14 mouse cellular contexts compared by ENCODE assay signal in genomic region chr2:30014326-30014966, GRCm38 (mm10). TPM values are rescaled to one million over a fixed set of nuclear protein-coding genes. Genes with fewer than 3 reads are reported as not detected.
DNase-seq lines count a peak whose midpoint lies in the region; ATAC-seq and TF ChIP-seq lines count a peak whose summit lies in the region.
"Had no signal": no experiment of that assay in that cellular context is flagged by ENCODE, and none has a peak within 500 bp of the region (broad histone marks: within the 10 kb centered on the region; RNA-seq: fewer than 3 reads in every experiment).

No protein-coding gene starts in this region.

- H3K36me3 ChIP-seq in hindbrain, embryonic 14.5 days (replicated peaks; ENCODE audit: control insufficient read depth, insufficient read depth), result peaks cover 100% of the 10 kb centered on the region
- H3K36me3 ChIP-seq in liver, embryonic 12.5 days, result peaks cover 76% of the 10 kb centered on the region

- no peak for ATAC-seq in hindbrain, embryonic 14.5 days (ENCODE audit: low FRiP score)
- no peak for ATAC-seq in liver, embryonic 12.5 days
- ATAC-seq: forebrain, embryonic 15.5 days; midbrain, embryonic 16.5 days had no signal

- 92% methylated on average over 11 of the region's 11 CpGs for WGBS in hindbrain, embryonic 14.5 days
- WGBS in liver, embryonic 12.5 days (ENCODE audit: insufficient replicate concordance), result 75% methylated on average over 11 of the region's 11 CpGs

- H3K4me3 ChIP-seq in gastrocnemius, adult 2 months, result no peak overlapping the region
- no peak overlapping the region for H3K4me3 ChIP-seq in hindbrain, embryonic 14.5 days (replicated peaks; ENCODE audit: low read length)
- no peak overlapping the region for H3K4me3 ChIP-seq in liver, embryonic 12.5 days
- H3K4me3 ChIP-seq: forebrain, embryonic 15.5 days; stomach, embryonic 15.5 days had no signal

- no peak overlapping the region for H3K9ac ChIP-seq in hindbrain, embryonic 14.5 days
- H3K9ac ChIP-seq in liver, embryonic 12.5 days, result no peak overlapping the region
- H3K9ac ChIP-seq: forebrain, embryonic 15.5 days; stomach, embryonic 15.5 days had no signal

- no peaks in the 10 kb centered on the region for H3K4me1 ChIP-seq in hindbrain, embryonic 14.5 days (replicated peaks; ENCODE audit: control insufficient read depth, insufficient read depth, low read length)
- no peaks in the 10 kb centered on the region for H3K4me1 ChIP-seq in liver, embryonic 12.5 days
- H3K4me1 ChIP-seq: forebrain, embryonic 15.5 days; stomach, embryonic 15.5 days had no signal

- TF ChIP-seq CTCF in gastrocnemius, adult 2 months (IDR thresholded peaks at IDR 0.05), result no peak

- H3K27ac ChIP-seq in gastrocnemius, adult 2 months, result peak overlapping the region; percentile 36
- no peak overlapping the region for H3K27ac ChIP-seq in hindbrain, embryonic 14.5 days
- H3K27ac ChIP-seq in liver, embryonic 12.5 days, result no peak overlapping the region
- H3K27ac ChIP-seq: forebrain, embryonic 15.5 days; stomach, embryonic 15.5 days had no signal

- intact Hi-C loops in heart, postnatal 25 days (cut with DNase I), result no loop called here
- intact Hi-C loops in gastrocnemius, adult 2 months (cut with DNase I), result no loop called here
- intact Hi-C loops in heart, postnatal 10 days (cut with DNase I), result no loop called here

- no peak overlapping the region for H3K4me2 ChIP-seq in hindbrain, embryonic 14.5 days (replicated peaks)
- no peak overlapping the region for H3K4me2 ChIP-seq in liver, embryonic 12.5 days
- H3K4me2 ChIP-seq: forebrain, embryonic 15.5 days; stomach, embryonic 15.5 days had no signal

- H3K27me3 ChIP-seq in hindbrain, embryonic 14.5 days (ENCODE audit: control insufficient read depth, insufficient read depth, low read length), result no peaks in the 10 kb centered on the region
- H3K27me3 ChIP-seq in liver, embryonic 12.5 days (replicated peaks), result no peaks in the 10 kb centered on the region
- H3K27me3 ChIP-seq: CH12.LX; forebrain, embryonic 15.5 days; stomach, embryonic 15.5 days had no signal

- peak; percentile 14 for DNase-seq in heart, adult 8-10 months (ENCODE audit: low spot score)
- DNase-seq in heart, postnatal 25 days (ENCODE audit: low spot score), result no peak
- peak; percentile 82 for DNase-seq in gastrocnemius, adult 2 months
- DNase-seq in heart, postnatal 10 days, result peak; percentile 45 to 53
- peak; percentile 68 for DNase-seq in lung, postnatal 25 days (ENCODE audit: low spot score)
- DNase-seq in hindbrain, embryonic 14.5 days (ENCODE audit: low spot score), result no peak
- DNase-seq: adrenal gland, postnatal 14 days; kidney, adult 8-10 months; right cerebral cortex, postnatal 25 days had no signal

- no peaks in the 10 kb centered on the region for H3K9me3 ChIP-seq in hindbrain, embryonic 14.5 days (ENCODE audit: control insufficient read depth, low read length)
- no peaks in the 10 kb centered on the region for H3K9me3 ChIP-seq in liver, embryonic 12.5 days (replicated peaks)
- H3K9me3 ChIP-seq: forebrain, embryonic 15.5 days; stomach, embryonic 15.5 days had no signal

RNA-seq across cellular contexts. Expression of gene Wdr34, which starts 34.2 kb away (rescaled TPM):
- 1 to 10 TPM; 6.5 to 9.2 (median 7.8) TPM for total RNA-seq in heart, adult 8-10 months (2022)
- 1 to 10 TPM; 6.5 to 6.8 TPM for total RNA-seq in heart, postnatal 25 days (2021)
- 1 to 10 TPM; 4.4 to 5.0 TPM for total RNA-seq in gastrocnemius, adult 2 months (2021)
- 10 to 100 TPM in 1 of 2 experiments, 1 to 10 TPM in 1; 9.1 to 11.6 TPM for total RNA-seq in heart, postnatal 10 days (2021)
- 66.6 and 67.2 TPM in 2 replicates for polyA plus RNA-seq in hindbrain, embryonic 14.5 days (2014; fragmentation: Nextera tagmentation; extraction: Ambion mirVana)
- polyA plus RNA-seq in liver, embryonic 12.5 days (2016; fragmentation: Nextera tagmentation; extraction: Ambion mirVana), result 13.2 and 15.4 TPM in 2 replicates

RNA-seq across cellular contexts. Expression of gene Set, which starts 42.7 kb away (rescaled TPM):
- total RNA-seq in heart, adult 8-10 months (2022), result 100 to 1,000 TPM in 2 of 4 experiments, 10 to 100 TPM in 2; 98.3 to 109 (median 100) TPM
- total RNA-seq in heart, postnatal 25 days (2021), result 100 to 1,000 TPM in 1 of 2 experiments, 10 to 100 TPM in 1; 95.8 to 106 TPM
- 100 to 1,000 TPM in 1 of 2 experiments, 10 to 100 TPM in 1; 93.8 to 110 TPM for total RNA-seq in gastrocnemius, adult 2 months (2021)
- 100 to 1,000 TPM; 131 to 149 TPM for total RNA-seq in heart, postnatal 10 days (2021)
- 339 and 347 TPM in 2 replicates for polyA plus RNA-seq in hindbrain, embryonic 14.5 days (2014; fragmentation: Nextera tagmentation; extraction: Ambion mirVana)
- polyA plus RNA-seq in liver, embryonic 12.5 days (2016; fragmentation: Nextera tagmentation; extraction: Ambion mirVana), result 409 and 423 TPM in 2 replicates

RNA-seq across cellular contexts. Expression of gene Sptan1, which starts 49.1 kb away (rescaled TPM):
- 100 to 1,000 TPM; 137 to 180 (median 163) TPM for total RNA-seq in heart, adult 8-10 months (2022)
- total RNA-seq in heart, postnatal 25 days (2021), result 100 to 1,000 TPM; 208 to 216 TPM
- 10 to 100 TPM; 41.8 to 62.1 TPM for total RNA-seq in gastrocnemius, adult 2 months (2021)
- total RNA-seq in heart, postnatal 10 days (2021), result 100 to 1,000 TPM; 334 to 351 TPM
- polyA plus RNA-seq in hindbrain, embryonic 14.5 days (2014; fragmentation: Nextera tagmentation; extraction: Ambion mirVana), result 344 and 368 TPM in 2 replicates
- 18.8 and 19.0 TPM in 2 replicates for polyA plus RNA-seq in liver, embryonic 12.5 days (2016; fragmentation: Nextera tagmentation; extraction: Ambion mirVana)

Comparison
In these comparisons a context has a peak if more than half of its experiments do, and no peak if none do; other contexts are left out.
1. DNase-seq: peak in heart, adult 8-10 months (single experiment), gastrocnemius, adult 2 months (single experiment), heart, postnatal 10 days (2 of 2) and lung, postnatal 25 days (single experiment); none in heart, postnatal 25 days (single experiment) and hindbrain, embryonic 14.5 days (single experiment).